Mouse (Mus musculus): ENCODE data around the gene Dynlt1b. TPM values are rescaled to one million over a fixed set of nuclear protein-coding genes. Genes with fewer than 3 reads are reported as not detected.
"Not testable (repeated sequence)": the region's sequence is repeated elsewhere in the genome, so short reads cannot be mapped to it uniquely, and the experiment has no call there.

Gene Dynlt1b
- total RNA-seq (2014; fragmentation: Nextera tagmentation) (96.0 and 128 TPM in 2 replicates), total RNA-seq (2017) (142 and 194 TPM in 2 replicates)

- peak; percentile 98 for ATAC-seq (replicated peaks; ENCODE audit: poor library complexity, severe bottlenecking)
Measured at GRCm38 (mm10) chr17:6429945-6430344, at the start of gene Dynlt1b. Gene Dynlt1b, plus strand, starts transcription at chr17:6430112.

- ATAC-seq (replicated peaks; ENCODE audit: poor library complexity, severe bottlenecking) = not testable (repeated sequence)
Measured at GRCm38 (mm10) chr17:6380182-6380841, 49.6 kb upstream of the Dynlt1b start.

GRCm38 (mm10) chr17:6381071-6381682 is 48.7 kb upstream of the Dynlt1b start:
- ATAC-seq (replicated peaks; ENCODE audit: poor library complexity, severe bottlenecking) = not testable (repeated sequence)

- peak; percentile 96 for ATAC-seq (replicated peaks; ENCODE audit: poor library complexity, severe bottlenecking)
Measured at GRCm38 (mm10) chr17:6386927-6387326, 43.0 kb upstream of the Dynlt1b start.

GRCm38 (mm10) chr17:6387380-6387911 is 42.5 kb upstream of the Dynlt1b start:
- not testable (repeated sequence) for ATAC-seq (replicated peaks; ENCODE audit: poor library complexity, severe bottlenecking)

GRCm38 (mm10) chr17:6389463-6389862 is 40.4 kb upstream of the Dynlt1b start:
- ATAC-seq (replicated peaks; ENCODE audit: poor library complexity, severe bottlenecking) = not testable (repeated sequence)

- ATAC-seq (replicated peaks; ENCODE audit: poor library complexity, severe bottlenecking) = not testable (repeated sequence)
Measured at GRCm38 (mm10) chr17:6390731-6391130, 39.2 kb upstream of the Dynlt1b start.

- ATAC-seq (replicated peaks; ENCODE audit: poor library complexity, severe bottlenecking) = not testable (repeated sequence)
Measured at GRCm38 (mm10) chr17:6391736-6392135, 38.2 kb upstream of the Dynlt1b start.

- ATAC-seq (replicated peaks; ENCODE audit: poor library complexity, severe bottlenecking) = peak; percentile 59; the same call in 1 of the 2 replicates
Measured at GRCm38 (mm10) chr17:6392473-6393340, 37.2 kb upstream of the Dynlt1b start.

GRCm38 (mm10) chr17:6398079-6398478 is 31.8 kb upstream of the Dynlt1b start:
- ATAC-seq (replicated peaks; ENCODE audit: poor library complexity, severe bottlenecking) = not testable (repeated sequence)

- not testable (repeated sequence) for ATAC-seq (replicated peaks; ENCODE audit: poor library complexity, severe bottlenecking)
Measured at GRCm38 (mm10) chr17:6398816-6399215, 31.1 kb upstream of the Dynlt1b start.

GRCm38 (mm10) chr17:6399281-6400096 is 30.4 kb upstream of the Dynlt1b start:
- peak; percentile 76 for ATAC-seq (replicated peaks; ENCODE audit: poor library complexity, severe bottlenecking)

GRCm38 (mm10) chr17:6400097-6400489 is 29.8 kb upstream of the Dynlt1b start:
- not testable (repeated sequence) for ATAC-seq (replicated peaks; ENCODE audit: poor library complexity, severe bottlenecking)

- not testable (repeated sequence) for ATAC-seq (replicated peaks; ENCODE audit: poor library complexity, severe bottlenecking)
Measured at GRCm38 (mm10) chr17:6404493-6404892, 25.4 kb upstream of the Dynlt1b start.

GRCm38 (mm10) chr17:6406972-6407371 is 22.9 kb upstream of the Dynlt1b start:
- ATAC-seq (replicated peaks; ENCODE audit: poor library complexity, severe bottlenecking) = peak; percentile 99

GRCm38 (mm10) chr17:6410713-6411213 is 19.1 kb upstream of the Dynlt1b start:
- not testable (repeated sequence) for ATAC-seq (replicated peaks; ENCODE audit: poor library complexity, severe bottlenecking)

- ATAC-seq (replicated peaks; ENCODE audit: poor library complexity, severe bottlenecking) = not testable (repeated sequence)
Measured at GRCm38 (mm10) chr17:6417118-6417517, 12.8 kb upstream of the Dynlt1b start.

GRCm38 (mm10) chr17:6420557-6420956 is 9.4 kb upstream of the Dynlt1b start:
- ATAC-seq (replicated peaks; ENCODE audit: poor library complexity, severe bottlenecking) = not testable (repeated sequence)

GRCm38 (mm10) chr17:6421547-6422326 is 8.2 kb upstream of the Dynlt1b start:
- ATAC-seq (replicated peaks; ENCODE audit: poor library complexity, severe bottlenecking) = not testable (repeated sequence)

Measured in granulocyte monocyte progenitor cell, adult 5-6 weeks (primary cell).